Mouse (Mus musculus): ENCODE results near the gene Gm14597. TPM values are rescaled to one million over a fixed set of nuclear protein-coding genes. Genes with fewer than 3 reads are reported as not detected.
"Not testable (repeated sequence)": the region's sequence is repeated elsewhere in the genome, so short reads cannot be mapped to it uniquely, and the experiment has no call there.

Gene Gm14597
- total RNA-seq (2021) = not detected

DNA sequence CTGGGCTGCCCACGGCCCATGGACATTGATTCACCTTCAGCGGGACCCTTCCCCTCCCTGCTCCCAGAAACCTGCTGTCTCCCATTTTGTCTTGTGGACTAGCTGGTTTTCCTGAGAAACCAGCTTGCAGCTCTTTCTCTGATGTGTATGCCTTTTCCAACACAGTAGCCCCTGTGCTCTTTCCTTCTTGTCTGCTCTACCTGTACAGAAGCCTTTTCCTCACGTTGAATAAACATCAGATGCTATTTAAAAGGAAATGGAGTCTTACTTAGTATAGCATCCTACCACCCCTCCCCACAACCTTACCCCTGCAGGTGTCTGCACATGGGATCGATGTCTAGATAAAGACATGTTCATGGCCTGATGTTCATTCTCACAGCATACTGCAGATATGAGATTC lies at the start of gene Gm14597:
TSS of gene Gm14597 (minus strand) at position 101 of the 400 bp plus-strand sequence.
- not testable (repeated sequence) for DNase-seq
- intact Hi-C loops (cut with DNase I) = loop anchor here (5.0 kb wide), 1 partner anchor 63 kb away; the partner anchor contains the start of gene Rtl8b

DNA sequence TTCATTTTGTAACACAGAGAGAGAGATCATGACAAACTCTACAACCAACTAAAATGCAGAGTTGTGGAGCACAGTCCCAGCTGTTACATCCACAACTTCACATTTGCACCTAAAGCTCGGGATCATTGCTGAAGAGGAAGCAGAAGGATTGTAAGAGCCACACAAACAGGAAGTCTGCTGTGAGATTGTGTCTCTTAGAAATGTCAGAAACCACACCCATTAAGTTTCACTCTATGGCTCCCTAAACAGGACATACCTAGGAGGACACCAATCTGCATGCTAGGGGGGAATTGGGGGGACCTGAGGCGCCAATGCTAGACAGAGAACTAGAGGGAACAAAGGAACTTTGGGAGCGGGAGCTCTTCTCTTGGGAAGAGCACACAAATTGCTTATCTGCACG lies 44.1 kb upstream of the Gm14597 start:
- DNase-seq; intact Hi-C loops (cut with DNase I): not testable (repeated sequence)

DNA sequence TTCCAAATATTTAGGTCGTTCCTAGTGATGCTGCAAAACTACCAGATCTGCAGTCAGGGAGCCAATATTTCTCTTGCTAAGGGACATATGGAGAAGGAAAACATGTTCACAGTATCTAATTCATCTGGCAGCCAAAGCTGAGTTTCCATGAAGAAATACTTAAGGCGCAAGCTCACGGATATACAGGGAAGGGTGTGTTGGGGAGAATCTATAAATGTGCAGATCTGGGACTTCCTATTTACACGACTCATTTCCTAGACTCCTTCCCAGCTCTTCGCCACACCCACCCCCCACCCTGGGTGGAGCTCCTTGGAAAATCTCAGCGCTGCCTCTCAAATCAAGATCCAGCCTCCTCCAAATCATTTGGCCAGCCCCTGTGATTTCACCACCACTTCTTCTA lies 37.1 kb upstream of the Gm14597 start:
- intact Hi-C loops (cut with DNase I) = no loop called here
- no peak for DNase-seq

DNA sequence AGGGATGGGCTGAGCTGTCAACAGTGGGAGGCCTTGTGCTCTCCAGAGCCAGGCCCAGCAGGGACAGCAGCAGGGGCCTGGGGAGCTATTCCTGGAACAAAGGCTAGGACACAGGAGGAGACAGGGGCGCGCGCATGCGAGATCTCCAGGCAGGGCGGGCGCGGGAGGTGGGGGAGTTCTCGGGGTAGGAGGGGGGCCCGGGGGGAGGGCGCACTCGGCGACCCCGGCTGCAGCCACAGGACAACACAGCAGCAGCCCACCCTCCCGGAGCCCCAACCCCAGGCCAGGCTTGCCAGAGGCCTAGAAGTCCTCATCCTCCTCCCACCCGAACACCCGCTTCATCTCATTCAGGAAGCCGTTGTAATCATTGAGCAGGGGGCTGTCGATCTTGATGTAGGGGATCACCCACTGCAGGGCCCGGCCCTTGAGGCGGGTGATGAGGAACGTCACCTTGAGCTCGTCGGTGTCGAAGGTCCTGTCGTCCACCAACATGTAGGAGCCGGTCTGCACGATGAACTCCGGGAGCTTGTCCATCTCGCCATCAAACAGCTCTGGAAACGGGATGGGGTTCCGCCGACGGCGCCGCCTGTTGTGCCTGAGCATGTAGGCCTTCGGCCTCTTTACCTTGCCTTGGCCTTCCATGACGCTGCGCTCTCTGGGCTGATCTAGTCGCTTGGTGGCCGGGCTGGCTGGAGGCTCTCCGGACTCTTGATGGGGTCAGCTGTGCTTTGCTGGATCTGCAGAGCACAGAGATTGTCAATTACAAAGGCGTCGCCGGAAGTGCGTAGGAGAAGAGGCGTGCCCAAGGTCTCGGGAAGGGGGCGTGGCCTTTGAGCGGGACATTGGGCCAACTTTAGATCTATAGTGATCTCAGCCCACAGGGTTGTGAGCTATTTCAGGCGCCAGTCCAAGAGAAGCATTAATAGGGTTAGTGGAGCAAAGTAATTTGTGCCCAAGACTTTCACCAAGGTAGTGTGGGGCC lies 34.5 kb upstream of the Gm14597 start, which contains the start of gene Rtl8a:
TSS of gene Rtl8a (minus strand) at position 703 of the 982 bp plus-strand sequence.
- intact Hi-C loops (cut with DNase I) = not testable (repeated sequence)
- DNase-seq = peak; percentile 80 to 82

DNA sequence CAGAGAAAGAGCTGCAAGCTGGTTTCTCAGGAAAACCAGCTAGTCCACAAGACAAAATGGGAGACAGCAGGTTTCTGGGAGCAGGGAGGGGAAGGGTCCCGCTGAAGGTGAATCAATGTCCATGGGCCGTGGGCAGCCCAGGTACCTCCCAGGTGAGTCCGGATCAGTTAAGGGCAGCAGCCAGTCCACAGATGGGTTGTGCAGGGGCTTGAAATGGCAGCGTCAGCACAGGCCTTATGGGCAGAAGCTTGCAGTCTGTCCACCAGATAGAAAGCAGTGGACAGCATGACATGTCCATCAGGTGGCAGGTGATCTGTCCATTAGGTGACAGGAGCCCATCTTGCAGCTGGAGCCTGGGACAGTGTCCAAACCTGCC lies 33.8 kb upstream of the Gm14597 start:
- DNase-seq; intact Hi-C loops (cut with DNase I): not testable (repeated sequence)

DNA sequence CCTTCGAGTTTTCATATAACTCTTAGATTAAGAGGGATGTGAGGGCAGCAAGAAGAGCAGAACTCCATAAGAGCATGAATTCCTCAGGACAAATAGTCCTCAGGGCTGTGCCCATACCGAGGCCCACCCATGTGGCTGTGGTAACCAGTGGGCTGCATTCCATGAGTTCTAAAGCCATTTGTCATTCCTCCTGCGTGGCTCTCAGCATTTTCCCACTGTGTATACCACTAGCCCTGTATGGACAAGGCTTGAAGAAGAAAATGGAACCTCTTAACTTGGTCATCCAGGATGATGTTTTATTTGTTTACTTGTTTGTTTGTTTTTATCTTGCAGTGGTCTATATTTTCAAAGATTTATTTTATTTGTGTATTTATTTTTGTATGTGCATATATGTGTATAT lies 29.3 kb upstream of the Gm14597 start:
- intact Hi-C loops (cut with DNase I) = loop anchor here (2.0 kb wide), 1 partner anchor 37 kb away; no protein-coding TSS in a partner anchor
- DNase-seq = not testable (repeated sequence)

DNA sequence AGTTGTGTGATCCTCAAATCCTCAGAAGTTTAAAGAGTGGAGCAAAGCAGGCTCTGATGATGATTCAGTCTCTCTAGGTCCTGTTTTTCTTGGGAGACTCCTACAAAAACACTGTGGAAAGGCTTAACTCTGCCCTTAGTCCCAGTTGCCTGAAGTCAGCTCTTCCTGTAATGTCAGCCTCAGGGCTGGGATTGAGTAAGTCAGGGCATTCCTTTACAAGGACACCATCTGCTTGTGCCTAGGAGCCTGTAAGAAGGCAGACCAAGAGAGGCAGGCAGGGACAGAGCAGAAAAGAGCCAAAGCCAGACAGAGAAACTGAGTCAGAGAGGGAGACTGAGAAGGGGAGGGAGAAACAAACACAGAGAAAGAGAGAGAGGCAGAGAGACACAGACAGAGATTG lies 2.6 kb upstream of the Gm14597 start:
- DNase-seq; intact Hi-C loops (cut with DNase I): not testable (repeated sequence)

DNA sequence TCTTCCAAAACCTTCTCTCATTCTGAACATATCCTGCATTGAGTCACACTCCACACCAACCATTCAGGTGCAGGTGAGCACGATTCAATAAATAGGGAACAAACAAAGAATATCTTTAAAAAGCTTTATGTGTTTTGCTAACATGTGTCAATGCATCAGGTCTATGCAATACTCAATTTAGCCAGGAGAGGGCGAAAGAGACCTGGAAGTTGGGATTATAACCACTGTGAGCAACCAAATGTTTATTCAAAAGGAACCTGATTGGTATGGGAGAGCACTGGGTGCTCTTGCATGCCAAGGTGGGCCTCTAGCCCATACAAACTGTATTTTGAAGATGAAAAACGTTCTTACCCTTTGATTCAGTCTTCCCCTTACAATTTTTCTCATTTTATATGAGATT lies 1.8 kb upstream of the Gm14597 start:
- DNase-seq = peak; percentile 59 to 69

DNA sequence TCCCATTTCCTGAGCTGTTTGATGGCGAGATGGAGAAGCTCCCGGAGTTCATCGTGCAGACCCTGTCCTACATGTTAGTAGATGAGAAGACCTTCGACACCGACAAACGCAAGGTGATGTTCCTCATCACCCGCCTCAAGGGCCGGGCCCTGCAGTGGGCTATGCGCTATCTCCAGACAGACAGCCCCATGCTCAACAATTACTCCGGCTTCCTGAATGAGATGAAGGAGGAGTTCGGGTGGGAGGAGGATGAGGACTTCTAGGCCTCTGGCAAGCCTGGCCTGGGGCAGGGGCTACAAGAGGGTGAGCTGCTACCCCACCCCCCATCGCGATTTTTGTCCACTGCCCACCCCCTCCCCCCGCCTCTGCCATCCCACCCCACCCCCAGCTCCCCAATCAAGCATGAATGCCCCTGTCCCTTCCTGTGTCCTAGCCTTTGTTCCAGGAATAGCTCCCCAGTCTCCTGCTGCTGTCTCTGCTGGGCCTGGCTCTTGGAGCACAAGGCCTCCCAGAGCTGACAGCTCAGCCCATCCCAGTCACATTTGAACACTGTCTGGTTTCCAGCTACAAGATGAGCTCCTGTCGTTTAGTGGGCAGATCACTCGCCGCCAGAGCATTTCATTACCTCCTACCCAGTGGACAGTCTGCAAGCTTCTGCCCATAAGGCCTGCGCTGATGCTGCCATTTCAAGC lies 511 bp downstream of the Gm14597 start:
- intact Hi-C loops (cut with DNase I) = loop anchor here (5.0 kb wide), 1 partner anchor 64 kb away; the partner anchor contains the start of gene Rtl8b

More for the DNA sequence above, 1.8 kb upstream of the Gm14597 start:
- intact Hi-C loops (cut with DNase I) = no loop called here

DNA sequence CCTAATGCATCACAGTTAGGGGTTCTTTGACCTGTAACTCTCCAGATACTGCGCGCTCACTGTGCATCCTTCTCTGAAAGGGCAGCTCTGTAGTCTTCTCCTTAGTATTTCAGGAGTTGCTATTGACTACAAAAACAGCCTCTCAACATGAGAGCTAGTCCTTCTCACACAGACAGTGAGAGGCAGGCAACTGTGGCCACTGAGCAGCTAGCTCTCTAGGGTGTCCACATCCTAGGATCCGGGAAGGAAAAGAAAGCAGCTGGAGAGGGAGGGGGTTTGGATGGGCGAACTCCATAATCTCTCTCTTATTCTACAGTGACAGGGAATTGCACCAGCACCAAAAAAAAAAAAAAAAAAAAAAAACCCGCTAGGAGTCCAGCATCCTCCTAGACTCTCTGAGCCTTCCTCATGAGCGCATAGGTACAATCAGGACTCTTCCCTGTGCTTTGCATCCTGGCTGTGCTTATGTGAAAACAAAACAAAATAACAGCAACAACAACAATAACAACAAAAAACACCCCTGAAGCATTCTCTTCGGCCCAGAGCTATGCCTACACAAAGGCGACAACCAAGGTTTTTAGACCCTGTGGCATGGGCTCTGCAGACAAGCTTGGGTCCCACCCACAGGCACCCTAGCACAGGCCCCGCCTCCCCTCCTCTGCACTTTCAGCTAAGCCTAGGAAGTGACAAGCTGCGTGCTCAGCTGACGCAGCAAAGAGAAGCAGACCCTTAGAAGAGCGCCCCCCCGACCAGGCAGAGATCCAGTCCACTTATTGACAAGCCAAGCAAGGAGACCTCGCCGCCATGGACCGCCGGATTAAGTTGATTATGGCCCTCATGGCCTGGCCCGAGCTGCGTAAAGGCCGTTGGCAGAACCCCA lies 1.3 kb downstream of the Gm14597 start, which contains the start of gene Rtl8c:
TSS of gene Rtl8c (plus strand) at position 791 of the 880 bp plus-strand sequence.
- intact Hi-C loops (cut with DNase I) = loop anchor here (5.0 kb wide), 1 partner anchor 65 kb away; the partner anchor contains the start of gene Rtl8b
- peak; percentile 55 to 56 for DNase-seq

More for the DNA sequence above, 511 bp downstream of the Gm14597 start:
- peak in 1 of 2 experiments; percentile 1 for DNase-seq

DNA sequence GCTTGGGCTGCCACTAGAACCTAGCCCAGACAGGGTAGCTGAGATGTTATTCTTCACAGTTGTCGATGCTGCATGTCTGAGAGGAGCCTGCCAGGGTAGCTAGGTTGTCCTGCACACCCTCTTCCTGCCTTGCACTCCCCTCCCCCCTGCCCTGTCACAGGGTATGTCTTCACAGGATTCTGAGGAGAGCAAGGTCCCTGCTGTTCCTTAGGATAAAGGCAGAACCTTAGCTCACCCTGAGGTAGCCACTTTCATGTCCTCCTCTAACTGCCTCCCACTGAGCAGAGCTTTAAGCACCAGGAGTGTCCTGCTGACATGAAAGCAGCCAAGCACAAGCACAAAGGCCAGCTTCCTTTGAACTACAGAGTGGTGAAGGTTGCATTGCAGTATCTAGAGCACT lies 2.6 kb downstream of the Gm14597 start:
- DNase-seq = not testable (repeated sequence)
- intact Hi-C loops (cut with DNase I) = loop anchor here (5.0 kb wide), 1 partner anchor 66 kb away; the partner anchor contains the start of gene Rtl8b

DNA sequence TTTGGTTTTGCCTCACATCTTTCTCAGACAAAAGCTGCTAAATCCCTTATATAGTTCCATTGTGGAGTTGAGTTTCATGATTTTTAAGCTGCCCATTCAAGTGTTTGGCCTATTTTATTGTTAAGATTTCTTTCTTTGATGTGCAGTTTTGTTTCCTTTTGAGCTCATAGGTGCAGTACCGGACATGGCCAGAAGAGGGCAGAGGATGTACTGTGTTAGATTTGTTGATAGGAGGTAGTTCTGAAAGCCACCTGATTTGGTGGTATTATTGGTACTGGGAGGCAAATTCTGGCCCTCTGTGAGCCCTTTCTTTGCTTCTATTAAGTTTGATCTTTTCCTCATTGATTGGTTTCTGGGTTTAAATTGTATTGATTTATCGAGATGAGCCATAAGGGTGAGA lies 8.8 kb downstream of the Gm14597 start:
- intact Hi-C loops (cut with DNase I) = not testable (repeated sequence)
- peak; percentile 48 to 69 for DNase-seq

DNA sequence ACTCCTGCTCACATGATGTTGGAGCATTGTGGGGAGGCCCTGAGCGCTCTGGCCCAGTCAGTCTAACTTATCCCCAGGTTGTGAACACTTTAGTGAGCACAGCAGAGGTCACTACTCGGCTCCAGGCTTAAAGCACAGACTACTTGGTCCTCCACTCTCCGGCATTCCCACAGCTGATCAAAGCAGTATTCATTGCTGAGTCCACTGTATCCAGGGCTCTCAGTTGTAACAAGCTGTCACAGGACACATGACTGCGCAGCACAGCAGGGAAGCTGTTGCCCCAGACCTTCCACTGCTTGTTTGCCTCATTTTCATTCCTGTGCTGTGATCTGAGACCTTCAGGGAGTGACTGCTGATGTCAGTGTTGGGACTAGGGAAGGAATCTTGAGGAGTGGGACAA lies 25.4 kb downstream of the Gm14597 start:
- intact Hi-C loops (cut with DNase I); DNase-seq: not testable (repeated sequence)

DNA sequence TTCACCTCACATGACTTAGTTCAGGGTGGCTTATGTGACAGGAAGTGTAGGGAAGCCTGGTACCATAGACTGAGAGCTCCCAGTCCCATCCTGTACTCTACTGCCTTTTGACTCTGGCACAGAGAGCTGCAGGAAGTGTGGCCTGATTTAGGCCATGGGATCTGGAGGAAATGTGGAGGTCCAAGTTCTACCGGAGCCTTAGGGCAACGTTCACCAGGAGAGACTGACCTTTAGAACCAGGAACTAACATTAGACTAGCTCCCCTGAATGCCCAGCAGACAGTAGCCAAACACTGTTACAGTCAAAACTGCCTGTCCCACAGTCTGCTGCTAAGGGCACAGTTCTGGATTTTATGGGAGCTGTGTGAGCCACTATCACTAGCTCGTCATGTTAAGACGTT lies 27.4 kb downstream of the Gm14597 start:
- DNase-seq; intact Hi-C loops (cut with DNase I): not testable (repeated sequence)

DNA sequence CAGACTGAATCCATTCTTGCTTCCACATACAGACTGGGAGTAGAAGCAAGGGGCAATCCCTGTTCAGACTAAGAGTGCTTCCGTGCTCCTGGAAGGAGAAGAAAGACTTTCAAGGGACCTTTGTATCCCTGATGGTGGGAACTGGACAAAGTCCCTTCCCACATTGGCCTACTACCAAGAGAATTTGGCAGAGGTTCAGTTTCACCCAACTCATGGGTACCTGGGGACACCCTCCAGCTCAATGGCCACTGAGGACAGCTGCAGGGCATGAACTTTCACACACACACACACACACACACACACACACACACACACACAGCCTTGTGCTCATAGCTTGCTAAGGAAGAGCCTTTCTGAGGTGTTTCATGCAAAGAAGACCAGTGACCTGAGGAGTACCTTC lies 29.5 kb downstream of the Gm14597 start:
- intact Hi-C loops (cut with DNase I) = no loop called here
- no peak for DNase-seq

Other genes starting within 250 kb of the Gm14597 start
- gene Mospd1, start 238.5 kb downstream of the Gm14597 start, total RNA-seq (2021) = 10 to 100 TPM; 45.2 to 48.3 TPM
- gene Etd, start 174.1 kb downstream of the Gm14597 start, total RNA-seq (2021) = not detected
- 10 to 100 TPM; 19.6 to 22.3 TPM for gene Rtl8c, start 947 bp downstream of the Gm14597 start, total RNA-seq (2021)
- 100 to 1,000 TPM; 138 to 140 TPM for gene Rtl8a, start 34.7 kb upstream of the Gm14597 start, total RNA-seq (2021)
- gene Rtl8b, start 61.4 kb upstream of the Gm14597 start, total RNA-seq (2021) = 10 to 100 TPM; 82.1 to 97.6 TPM
- not detected for gene 4930502E18Rik, start 115.8 kb upstream of the Gm14597 start, total RNA-seq (2021)
- not detected for gene 1700013H16Rik, start 148.9 kb upstream of the Gm14597 start, total RNA-seq (2021)
- gene Zfp36l3, start 167.4 kb upstream of the Gm14597 start, total RNA-seq (2021) = not detected
- 1 to 10 TPM; 1.4 to 2.0 TPM for gene Xlr, start 188.7 kb upstream of the Gm14597 start, total RNA-seq (2021)

Data from heart, postnatal 36 days (tissue).